Mouse (Mus musculus): Measurements from ENCODE around the gene AI182371.

DNA sequence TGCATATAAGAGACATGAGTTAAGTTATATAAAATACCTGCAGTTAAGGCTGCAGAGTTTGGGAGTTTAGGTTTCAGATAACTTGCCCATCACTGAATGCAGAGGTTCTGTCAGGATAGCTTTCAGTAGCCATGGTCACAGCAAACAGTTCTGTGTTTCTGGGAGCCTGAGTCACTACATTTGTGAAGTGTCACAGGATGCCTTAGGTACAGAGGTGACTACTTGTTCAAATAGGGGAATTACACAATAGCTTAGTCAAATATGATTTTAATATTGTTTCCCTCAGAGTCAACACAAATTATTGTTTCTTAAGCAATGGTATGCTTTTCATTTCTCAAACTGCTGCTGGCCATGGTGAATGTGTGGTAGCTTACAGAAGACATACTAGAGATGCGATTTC lies 32.2 kb downstream of the AI182371 start:
- no peak for TF ChIP-seq POLR2A (IDR thresholded peaks at IDR 0.05; ENCODE audit: borderline replicate concordance, extremely low read depth, insufficient read depth, insufficient read length, poor library complexity, severe bottlenecking)
- no peak for TF ChIP-seq CTCF (IDR thresholded peaks at IDR 0.05; ENCODE audit: borderline replicate concordance, extremely low read depth, insufficient read depth, insufficient read length)

Measured in brain, embryonic 14.5 days (tissue).